Mouse (Mus musculus) MEL (cell line): ENCODE data around the gene Daw1. TPM values are rescaled to one million over a fixed set of nuclear protein-coding genes. Genes with fewer than 3 reads are reported as not detected.

ENCODE experiments used
- DNase-seq: peaks from one replicate; pipeline ENCODE4 v3.0.0; 2011; ENCODE audit warnings: low read depth, low spot score
- H3K27ac ChIP-seq: 2 replicates; pipeline ENCODE4 v1.5.1; 2012; ENCODE audit warnings: low read depth, mild to moderate bottlenecking, control low read depth, low read length, moderate library complexity; ENCODE audit not compliant: control insufficient read depth
- H3K27me3 ChIP-seq, 2 experiments: fragments of 150-350 bp in 1 of 2; sonication (generic) in 1 of 2; 2 replicates each; pipeline ENCODE4 v1.6.1; 2012; ENCODE audit warnings: low read length in 2 of 2, mild to moderate bottlenecking in 2 of 2, improper control_type of control experiment in 1 of 2, moderate library complexity in 1 of 2; ENCODE audit not compliant: insufficient read depth in 2 of 2, control insufficient read depth in 1 of 2
- H3K36me3 ChIP-seq, 2 experiments: 2 replicates each; pipeline ENCODE4 v1.6.1; 2012 to 2014; ENCODE audit warnings: low read length in 2 of 2, improper control_type of control experiment in 1 of 2, inconsistent platforms in 1 of 2, mild to moderate bottlenecking in 1 of 2; ENCODE audit not compliant: insufficient read depth in 2 of 2, control insufficient read depth in 1 of 2
- H3K4me1 ChIP-seq, 2 experiments: fragments of 150-350 bp in 1 of 2; sonication (generic) in 1 of 2; 2 replicates each; pipeline ENCODE4 v1.6.1; 2012; ENCODE audit warnings: low read length in 2 of 2, improper control_type of control experiment in 1 of 2, mild to moderate bottlenecking in 1 of 2; ENCODE audit not compliant: insufficient read depth in 2 of 2, control insufficient read depth in 1 of 2
- H3K4me3 ChIP-seq, 2 experiments: fragments of 150-350 bp in 1 of 2; sonication (generic) in 1 of 2; 2 replicates each; pipeline ENCODE4 v1.5.1; 2012; ENCODE audit warnings: low read depth in 2 of 2, low read length in 2 of 2, mild to moderate bottlenecking in 2 of 2, moderate library complexity in 2 of 2, control low read depth in 1 of 2, improper control_type of control experiment in 1 of 2; ENCODE audit not compliant: control insufficient read depth in 1 of 2, insufficient read depth in 1 of 2
- H3K79me2 ChIP-seq: 2 replicates; pipeline ENCODE4 v1.6.1; 2012; ENCODE audit warnings: mild to moderate bottlenecking, low read length, moderate library complexity; ENCODE audit not compliant: control insufficient read depth, poor library complexity, insufficient read depth
- H3K9ac ChIP-seq: 2 replicates; pipeline ENCODE4 v1.6.1; 2012; ENCODE audit warnings: low read depth, mild to moderate bottlenecking, control low read depth, low read length, moderate library complexity; ENCODE audit not compliant: control insufficient read depth, poor library complexity, severe bottlenecking
- H3K9me3 ChIP-seq: fragments of 150-350 bp; sonication (generic); replicated peaks from 2 replicates; pipeline ENCODE4 v1.6.1; 2012; ENCODE audit warnings: mild to moderate bottlenecking, low read length, improper control_type of control experiment, moderate library complexity; ENCODE audit not compliant: insufficient read depth
- CTCF ChIP-seq, 3 experiments: IDR thresholded peaks in 2 of 3; conservative IDR thresholded peaks in 1 of 3; 2 replicates each; pipeline ENCODE4 v1.5.1; 2011 to 2012; ENCODE audit warnings: low read length in 3 of 3, low read depth in 2 of 3, mild to moderate bottlenecking in 2 of 3, improper control_type of control experiment in 1 of 3, inconsistent platforms in 1 of 3, mixed read lengths in 1 of 3, moderate library complexity in 1 of 3; ENCODE audit not compliant: control insufficient read depth in 1 of 3, insufficient read depth in 1 of 3, poor library complexity in 1 of 3, severe bottlenecking in 1 of 3
- ETS1 ChIP-seq: IDR thresholded peaks from 2 replicates; pipeline ENCODE4 v1.6.1; 2012; ENCODE audit warnings: low read depth, mild to moderate bottlenecking, inconsistent platforms, low read length, improper control_type of control experiment, moderate library complexity
- GATA1 ChIP-seq: IDR thresholded peaks from 2 replicates; pipeline ENCODE4 v1.6.1; 2011; ENCODE audit warnings: low read depth, low read length, improper control_type of control experiment
- HCFC1 ChIP-seq: IDR thresholded peaks from 2 replicates; pipeline ENCODE4 v1.6.1; 2012; ENCODE audit warnings: low read depth, mild to moderate bottlenecking, inconsistent platforms, low read length, improper control_type of control experiment, moderate library complexity
- JUND ChIP-seq: IDR thresholded peaks from 2 replicates; pipeline ENCODE4 v1.6.1; 2011; ENCODE audit warnings: low read depth, mild to moderate bottlenecking, improper control_type of control experiment, low read length
- KAT2A ChIP-seq: conservative IDR thresholded peaks from 2 replicates; pipeline ENCODE4 v1.6.1; 2012; ENCODE audit warnings: low read depth, low read length, improper control_type of control experiment, inconsistent platforms
- MAZ ChIP-seq: IDR thresholded peaks from 2 replicates; pipeline ENCODE4 v1.6.1; 2012; ENCODE audit warnings: low read depth, mild to moderate bottlenecking, inconsistent platforms, low read length, improper control_type of control experiment
- MYC ChIP-seq: IDR thresholded peaks from 2 replicates; pipeline ENCODE4 v1.6.1; 2011; ENCODE audit warnings: low read depth, mild to moderate bottlenecking, low read length, improper control_type of control experiment, moderate library complexity
- NRF1 ChIP-seq: IDR thresholded peaks from 2 replicates; pipeline ENCODE4 v1.6.1; 2014; ENCODE audit warnings: low read depth, mild to moderate bottlenecking, inconsistent platforms, low read length, improper control_type of control experiment, moderate library complexity; ENCODE audit not compliant: poor library complexity, insufficient read depth, severe bottlenecking
- RAD21 ChIP-seq: IDR thresholded peaks from 2 replicates; pipeline ENCODE4 v1.6.1; 2011; ENCODE audit warnings: mild to moderate bottlenecking, low read depth, low read length, improper control_type of control experiment
- RCOR1 ChIP-seq: IDR thresholded peaks from 2 replicates; pipeline ENCODE4 v1.6.1; 2012; ENCODE audit warnings: low read depth, mild to moderate bottlenecking, inconsistent platforms, low read length, improper control_type of control experiment
- TAL1 ChIP-seq: IDR thresholded peaks from 2 replicates; pipeline ENCODE4 v1.6.1; 2012; ENCODE audit warnings: mild to moderate bottlenecking, inconsistent platforms, low read length, moderate library complexity, mixed read lengths
- USF1 ChIP-seq: IDR thresholded peaks from 2 replicates; pipeline ENCODE4 v1.6.1; 2014; ENCODE audit warnings: low read depth, mild to moderate bottlenecking, inconsistent platforms, low read length, improper control_type of control experiment, moderate library complexity
- USF2 ChIP-seq, 2 experiments: IDR thresholded peaks; 2 replicates each; pipeline ENCODE4 v1.6.1; 2011 to 2012; ENCODE audit warnings: improper control_type of control experiment in 2 of 2, low read length in 2 of 2, borderline replicate concordance in 1 of 2, inconsistent platforms in 1 of 2, low read depth in 1 of 2, mild to moderate bottlenecking in 1 of 2; ENCODE audit not compliant: insufficient read depth in 1 of 2
- ZC3H11A ChIP-seq: IDR thresholded peaks from 2 replicates; pipeline ENCODE4 v1.6.1; 2012; ENCODE audit warnings: low read depth, mild to moderate bottlenecking, inconsistent platforms, low read length, improper control_type of control experiment
- ZKSCAN1 ChIP-seq: IDR thresholded peaks from 2 replicates; pipeline ENCODE4 v1.6.1; 2012; ENCODE audit warnings: low read depth, mild to moderate bottlenecking, inconsistent platforms, low read length, improper control_type of control experiment, moderate library complexity
- ZNF384 ChIP-seq: IDR thresholded peaks from 2 replicates; pipeline ENCODE4 v1.6.1; 2012; ENCODE audit warnings: low read depth, mild to moderate bottlenecking, inconsistent platforms, low read length, improper control_type of control experiment
- polyA plus RNA-seq, 2 experiments: library from polyadenylated mRNA; stranded (reverse) in 1 of 2; unstranded in 1 of 2; fragments of >175 nt in 1 of 2; fragments of >200 nt in 1 of 2; gene quantifications; 2 replicates each; pipeline versions ENCODE4 v1.2.1 to v1.2.4; 2012; ENCODE audit warnings: low replicate concordance in 2 of 2, low read depth in 1 of 2; ENCODE audit not compliant: insufficient read length in 2 of 2, insufficient read depth in 1 of 2, missing spikeins in 1 of 2
- total RNA-seq: library from RNA; depleted of rRNA; stranded (reverse); fragments of 300-350 nt; gene quantifications from 2 replicates; pipeline ENCODE4 v1.2.3, GENCODE M21; 2012; rRNA removed

Gene Daw1
- total RNA-seq (not detected in 2 replicates), polyA plus RNA-seq (not detected)

GRCm38 (mm10) chr1:83159603-83160002, at the start of gene Daw1:
Gene Daw1, plus strand, starts transcription at chr1:83159752.
- Histone ChIP-seq H3K9ac (no peak within 1 kb of the TSS), H3K27ac (no peak within 1 kb of the TSS), H3K9me3 (no peaks in the 10 kb centered on the region), H3K36me3 (no peaks in the 10 kb centered on the region), H3K27me3 (no peaks in the 10 kb centered on the region), H3K4me1 (no peaks in the 10 kb centered on the region), H3K4me3 (no peak within 1 kb of the TSS), H3K79me2 (no peaks in the 10 kb centered on the region)
- no peak for TF ChIP-seq TAL1
- TF ChIP-seq MAZ: no peak
- no peak for DNase-seq

DNA sequence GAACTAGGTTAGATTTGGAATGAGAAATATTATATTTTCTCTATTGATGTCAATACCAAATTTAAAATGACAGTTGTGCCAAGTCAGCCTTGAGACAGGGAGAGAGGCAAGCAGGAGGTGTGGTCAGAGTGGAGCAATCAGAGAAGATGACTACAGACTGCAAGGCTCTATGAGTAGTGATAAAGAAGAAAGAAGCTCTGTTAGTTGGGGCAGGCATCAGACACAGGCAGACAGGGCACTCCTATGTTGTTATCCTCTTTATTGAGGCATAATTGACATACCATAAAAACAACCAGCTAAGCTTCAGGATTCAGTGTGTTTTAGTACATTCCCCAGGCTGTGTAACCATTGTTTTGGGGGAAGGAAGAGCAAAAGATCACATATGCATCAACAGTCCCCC, 48.6 kb upstream of the Daw1 start:
- DNase-seq: no peak
- Histone ChIP-seq H3K4me3 (no peak overlapping the region), H3K4me1 (no peaks in the 10 kb centered on the region), H3K27me3 (no peaks in the 10 kb centered on the region), H3K9ac (no peak overlapping the region), H3K79me2 (no peaks in the 10 kb centered on the region), H3K27ac (no peak overlapping the region), H3K36me3 (no peaks in the 10 kb centered on the region), H3K9me3 (no peaks in the 10 kb centered on the region)
- TF ChIP-seq ZNF384 (no peak), JUND (no peak), USF1 (no peak), KAT2A (no peak), RCOR1 (no peak), MYC (no peak), ZC3H11A (no peak)

- Histone ChIP-seq H3K9me3 (no peaks in the 10 kb centered on the region), H3K9ac (no peak overlapping the region)
- no peak for TF ChIP-seq ETS1
- no peak for TF ChIP-seq ZKSCAN1
- TF ChIP-seq ZC3H11A: no peak
- no peak for TF ChIP-seq USF1
- TF ChIP-seq GATA1: no peak
- TF ChIP-seq MYC: no peak
- no peak for TF ChIP-seq USF2 (IDR thresholded peaks at IDR 0.05; ENCODE audit: borderline replicate concordance in 1 of 2, insufficient read depth in 1 of 2, low read depth in 1 of 2, low read length in 2 of 2)
- TF ChIP-seq NRF1: no peak
- no peak for TF ChIP-seq CTCF (IDR thresholded peaks at IDR 0.05 in 2 of 3, conservative IDR thresholded peaks at IDR 0.05 in 1 of 3; ENCODE audit: control insufficient read depth in 1 of 3, insufficient read depth in 1 of 3, low read depth in 2 of 3, low read length in 3 of 3, poor library complexity in 1 of 3, severe bottlenecking in 1 of 3)
- TF ChIP-seq KAT2A: no peak
- no peak for TF ChIP-seq RAD21
- no peak for TF ChIP-seq HCFC1
Observed at GRCm38 (mm10) chr1:83111726-83112125, 47.8 kb upstream of the Daw1 start.

More at GRCm38 (mm10) chr1:83111726-83112125, 47.8 kb upstream of the Daw1 start:
- Histone ChIP-seq H3K4me1 (no peaks in the 10 kb centered on the region), H3K4me3 (no peak overlapping the region), H3K79me2 (no peaks in the 10 kb centered on the region), H3K27me3 (no peaks in the 10 kb centered on the region), H3K36me3 (no peaks in the 10 kb centered on the region), H3K27ac (no peak overlapping the region)
- DNase-seq: no peak
